Mouse (Mus musculus) spleen, adult 2 months (tissue): Measurements from ENCODE around the gene B4galt5. TPM values are rescaled to one million over a fixed set of nuclear protein-coding genes. Genes with fewer than 3 reads are reported as not detected.
A peak's percentile ranks its signal among the peaks of the same experiment; 100 is the strongest.

Experiments used
- DNase-seq, 2 experiments: peaks; one replicate each; pipeline versions ENCODE4 v3.0.0 to v3.0.0-alpha.2; 2012 to 2021; ENCODE audit warnings: low spot score in 2 of 2, low read depth in 1 of 2
- H3K27ac ChIP-seq: fragments of 200-500 bp; 2 replicates; pipeline ENCODE4 v1.5.1; 2012; ENCODE audit warnings: low read length, inconsistent platforms; ENCODE audit not compliant: insufficient read depth
- H3K27me3 ChIP-seq: fragments of 200-500 bp; 2 replicates; pipeline ENCODE4 v1.6.1; 2012; ENCODE audit warnings: mild to moderate bottlenecking, moderate library complexity, low read length, inconsistent platforms; ENCODE audit not compliant: control insufficient read depth, insufficient read depth
- H3K36me3 ChIP-seq: fragments of 200-500 bp; 2 replicates; pipeline ENCODE4 v1.6.1; 2012; ENCODE audit warnings: mild to moderate bottlenecking, low read length, inconsistent platforms; ENCODE audit not compliant: control insufficient read depth, insufficient read depth
- H3K4me1 ChIP-seq: fragments of 200-500 bp; 2 replicates; pipeline ENCODE4 v1.6.1; 2011; ENCODE audit warnings: inconsistent platforms; ENCODE audit not compliant: control insufficient read depth, insufficient read depth, insufficient read length
- H3K4me3 ChIP-seq: fragments of 200-500 bp; 2 replicates; pipeline ENCODE4 v1.5.1; 2011; ENCODE audit warnings: mild to moderate bottlenecking, inconsistent platforms; ENCODE audit not compliant: insufficient read depth, insufficient read length; ENCODE audit errors: extremely low read depth
- CTCF ChIP-seq: fragments of 200-500 bp; IDR thresholded peaks from 2 replicates; pipeline ENCODE4 v1.5.1; 2011; ENCODE audit warnings: mild to moderate bottlenecking, inconsistent platforms; ENCODE audit not compliant: insufficient read depth, insufficient read length, insufficient replicate concordance; ENCODE audit errors: extremely low read depth
- POLR2A ChIP-seq: fragments of 200-500 bp; IDR thresholded peaks from 2 replicates; pipeline ENCODE4 v1.6.1; 2011; ENCODE audit warnings: low read depth, low read length, inconsistent platforms
- WGBS: fragments of 180-500 bp; shearing (Covaris S2); methylation state at CpG from one replicate; pipeline ENCODE4 v1.1.7; 2018; 5-methylcytosine and 5-hydroxymethylcytosine counted together
- polyA plus RNA-seq: library from polyadenylated mRNA; depleted of rRNA; stranded (reverse); fragments of >200 nt; gene quantifications from 2 replicates; pipeline ENCODE4 v1.2.3, GENCODE M21; 2012

B4galt5 gene
- polyA plus RNA-seq, 1 experiment: 20.5 TPM

DNA sequence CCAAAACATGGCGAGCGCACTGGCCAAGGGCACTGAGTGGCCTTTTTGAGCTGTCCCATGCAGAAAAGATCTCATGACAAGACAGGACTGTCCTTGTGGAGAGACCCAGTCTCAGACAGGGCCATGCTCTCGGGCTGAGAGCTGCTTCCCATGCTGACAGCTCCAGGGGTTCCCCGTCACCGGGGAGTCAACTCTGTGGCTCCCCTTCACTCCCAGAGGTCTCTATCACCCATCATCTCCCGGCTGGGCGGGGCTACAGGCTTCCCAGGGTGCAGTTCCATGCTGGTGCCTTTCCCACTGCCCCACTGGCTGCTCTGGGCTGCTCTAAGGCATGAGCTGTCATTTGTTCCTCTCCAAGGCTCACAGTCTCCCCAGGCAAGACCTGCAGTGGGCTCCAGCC lies 54.8 kb downstream of the B4galt5 start:
- no peaks in the 10 kb centered on the region for H3K27me3 ChIP-seq
- H3K36me3 ChIP-seq: peaks cover 5% of the 10 kb centered on the region
- H3K4me3 ChIP-seq: no peak overlapping the region
- DNase-seq: peak in 1 of 2 experiments; percentile 1
- H3K27ac ChIP-seq: no peak overlapping the region
- WGBS: 86% methylated on average over 7 of the region's 7 CpGs
- TF ChIP-seq POLR2A (no peak), CTCF (no peak)
- H3K4me1 ChIP-seq: no peaks in the 10 kb centered on the region

DNA sequence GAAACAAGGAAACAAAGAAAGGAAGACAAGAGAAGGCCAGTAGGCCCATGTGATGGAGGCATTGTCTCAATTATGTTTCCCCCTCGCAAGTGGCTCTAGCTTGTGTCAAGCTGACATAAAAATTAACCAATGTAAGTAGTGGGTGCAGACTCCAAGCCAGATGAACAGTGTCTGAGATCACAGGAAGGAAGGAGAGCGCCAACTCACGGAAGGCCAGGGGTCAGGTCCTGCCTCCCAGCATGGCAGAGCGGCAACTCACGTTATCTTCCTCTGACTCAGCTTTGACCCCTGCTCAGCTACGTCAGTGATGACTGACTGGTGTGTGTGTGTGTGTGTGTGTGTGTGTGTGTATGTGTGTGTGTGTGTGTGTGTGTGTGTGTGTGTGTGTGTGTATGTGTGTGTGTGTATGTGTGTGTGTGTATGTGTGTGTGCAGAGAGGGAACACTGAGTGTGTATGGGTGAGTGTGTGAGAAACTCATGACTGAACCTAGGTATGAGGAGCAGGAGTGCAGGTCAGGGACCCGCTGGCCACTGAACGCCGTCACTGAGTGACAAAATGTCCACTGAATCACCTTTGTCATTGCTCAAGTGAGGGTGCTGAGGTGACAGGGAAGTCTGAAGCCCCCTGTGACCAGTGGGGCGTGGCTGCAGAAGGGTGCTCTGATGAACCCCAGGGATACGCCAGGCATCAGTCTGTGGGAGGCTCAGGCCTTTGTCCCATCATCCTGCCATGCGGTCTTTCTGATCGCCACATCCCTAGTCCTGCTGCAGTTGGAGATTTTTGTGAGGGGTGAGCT lies 55.5 kb downstream of the B4galt5 start:
- no peaks in the 10 kb centered on the region for H3K27me3 ChIP-seq
- no peaks in the 10 kb centered on the region for H3K4me1 ChIP-seq
- H3K27ac ChIP-seq: no peak overlapping the region
- DNase-seq: peak in 1 of 2 experiments; percentile 2
- H3K36me3 ChIP-seq: peaks cover under 1% of the 10 kb centered on the region; the same call in 1 of the 2 replicates
- WGBS: 75% methylated on average over 13 of the region's 13 CpGs
- TF ChIP-seq CTCF (no peak), POLR2A (no peak)
- H3K4me3 ChIP-seq: no peak overlapping the region

DNA sequence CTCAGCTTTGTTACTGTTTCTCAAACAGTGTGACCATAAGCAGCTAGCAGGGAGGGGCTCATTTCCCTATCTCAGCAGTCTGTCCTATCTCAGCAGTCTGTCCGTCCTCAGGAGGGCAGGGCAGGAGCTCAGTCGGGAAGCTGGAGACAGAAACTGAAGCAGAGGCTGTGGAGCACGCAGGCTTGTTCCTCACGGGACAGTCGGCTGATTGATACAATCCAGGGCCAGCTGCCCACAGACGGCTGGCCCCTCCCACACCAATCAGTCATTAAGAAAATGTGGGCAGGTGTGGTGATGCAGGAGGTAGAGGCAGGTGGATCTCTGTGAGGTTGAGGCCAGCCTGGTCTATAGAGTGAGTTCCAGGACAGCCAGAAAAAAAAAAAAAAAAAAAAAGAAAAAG lies 56.1 kb downstream of the B4galt5 start:
- Histone ChIP-seq H3K27me3 (no peaks in the 10 kb centered on the region), H3K36me3 (no peaks in the 10 kb centered on the region), H3K4me1 (no peaks in the 10 kb centered on the region), H3K27ac (no peak overlapping the region), H3K4me3 (no peak overlapping the region)
- DNase-seq: peak in 1 of 2 experiments; percentile 1
- TF ChIP-seq POLR2A (no peak), CTCF (no peak)
- 56% methylated on average over 6 of the region's 6 CpGs for WGBS

DNA sequence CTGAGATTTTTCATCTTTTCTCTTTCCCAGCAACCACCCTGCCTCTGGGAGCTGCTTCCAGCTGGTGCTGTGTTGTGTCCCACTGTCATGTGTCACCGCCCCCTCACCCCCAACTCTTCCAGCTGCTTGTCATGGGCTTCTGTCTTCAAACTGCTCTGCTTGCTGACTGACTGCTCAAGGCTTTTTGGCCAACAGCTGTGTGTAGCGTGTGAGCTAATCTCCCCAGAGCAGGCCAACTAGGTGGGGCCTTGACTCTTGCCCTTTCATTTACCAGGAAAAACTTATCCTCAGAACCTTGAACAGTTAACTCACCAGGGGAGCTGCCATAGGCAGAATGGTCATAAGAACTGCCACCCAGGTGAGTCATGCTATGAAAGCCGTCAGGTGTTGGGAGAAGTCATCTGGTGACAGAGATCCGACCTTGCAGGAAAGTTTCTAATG lies 56.8 kb downstream of the B4galt5 start:
- H3K36me3 ChIP-seq: no peaks in the 10 kb centered on the region
- H3K27ac ChIP-seq: no peak overlapping the region
- 83% methylated on average over 4 of the region's 4 CpGs for WGBS
- H3K27me3 ChIP-seq: no peaks in the 10 kb centered on the region
- no peak for TF ChIP-seq POLR2A
- no peak for TF ChIP-seq CTCF
- peak in 1 of 2 experiments; percentile 1 for DNase-seq
- no peaks in the 10 kb centered on the region for H3K4me1 ChIP-seq
- H3K4me3 ChIP-seq: no peak overlapping the region

DNA sequence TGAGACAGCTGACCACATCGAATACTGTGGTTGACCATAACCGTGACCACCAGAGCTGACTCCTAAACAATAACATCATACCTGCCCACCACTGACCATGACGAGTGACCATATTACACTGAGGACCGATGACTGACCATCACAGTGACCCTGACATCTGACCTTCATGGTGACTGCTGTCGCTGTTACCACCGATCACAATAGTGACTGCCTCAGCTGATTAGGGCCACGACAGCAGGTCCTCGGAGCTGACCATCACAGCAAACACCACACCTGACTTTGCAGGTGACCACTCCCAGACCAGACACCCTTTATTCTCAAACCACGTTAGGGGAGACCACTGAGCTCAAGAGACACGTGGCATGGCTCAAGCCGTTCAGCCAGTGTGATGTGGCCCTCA lies 57.3 kb downstream of the B4galt5 start:
- Histone ChIP-seq H3K4me1 (no peaks in the 10 kb centered on the region), H3K36me3 (no peaks in the 10 kb centered on the region), H3K27ac (no peak overlapping the region), H3K4me3 (no peak overlapping the region), H3K27me3 (no peaks in the 10 kb centered on the region)
- TF ChIP-seq CTCF (no peak), POLR2A (no peak)
- 90% methylated on average over 11 of the region's 11 CpGs for WGBS
- DNase-seq: no peak

DNA sequence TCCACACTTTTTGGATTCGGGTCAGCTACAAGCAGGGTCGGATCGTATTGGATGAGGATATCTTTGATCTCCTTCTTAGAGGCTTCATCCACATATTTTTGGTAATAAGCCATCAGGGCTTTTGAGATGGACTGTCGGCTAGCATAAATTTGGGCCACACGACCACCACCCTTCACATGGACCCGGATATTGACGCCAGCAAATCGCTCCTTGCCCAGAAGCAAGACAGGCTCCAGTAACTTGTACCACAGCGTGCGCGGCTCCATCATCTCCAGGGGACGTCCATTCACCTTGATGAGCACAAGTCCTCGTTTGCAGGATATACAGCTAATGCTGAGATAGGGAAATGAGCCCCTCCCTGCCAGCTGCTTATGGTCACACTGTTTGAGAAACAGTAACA lies 67.5 kb downstream of the B4galt5 start:
- no peaks in the 10 kb centered on the region for H3K4me1 ChIP-seq

DNA sequence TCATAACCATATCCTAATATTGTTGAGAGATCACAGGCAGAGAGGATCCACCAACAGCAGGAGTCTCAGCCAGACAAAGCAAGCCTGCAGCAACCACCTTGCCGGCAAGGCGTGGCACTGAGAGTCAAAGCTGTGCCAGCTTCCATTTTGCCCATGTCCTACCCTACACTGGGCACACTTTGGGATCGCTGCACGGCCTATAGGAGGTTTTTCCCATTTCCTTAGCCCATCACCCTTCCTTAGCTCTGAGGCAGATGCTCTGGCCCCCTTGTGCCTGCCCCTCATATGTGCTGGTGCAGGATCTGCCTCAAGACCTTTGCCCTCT lies 68.0 kb downstream of the B4galt5 start:
- Histone ChIP-seq H3K27ac (no peak overlapping the region), H3K36me3 (no peaks in the 10 kb centered on the region), H3K27me3 (no peaks in the 10 kb centered on the region), H3K4me1 (no peaks in the 10 kb centered on the region), H3K4me3 (no peak overlapping the region)
- no peak for DNase-seq
- TF ChIP-seq CTCF (no peak), POLR2A (no peak)
- 73% methylated on average over 4 of the region's 4 CpGs for WGBS

More for the DNA sequence above, 67.5 kb downstream of the B4galt5 start:
- no peak overlapping the region for H3K4me3 ChIP-seq
- WGBS: 91% methylated on average over 13 of the region's 13 CpGs
- no peak for DNase-seq
- no peaks in the 10 kb centered on the region for H3K27me3 ChIP-seq
- H3K36me3 ChIP-seq: no peaks in the 10 kb centered on the region
- H3K27ac ChIP-seq: no peak overlapping the region
- TF ChIP-seq CTCF (no peak), POLR2A (no peak)
